Mouse (Mus musculus): ENCODE measurements at regions not wholly inside any gene's neighbourhood (a gene's known extent, or its start where the extent isn't known, plus 50 kb on each side); places are given as distances from the start of the nearest gene placed in this dataset.

GRCm38 (mm10) chr11:38938124-38938883, 1702.5 kb upstream of the Tenm2 start:
- peak; percentile 22 for DNase-seq (ENCODE audit: low read depth, low spot score)

All from brain, embryonic 18.5 days (tissue).